Mouse (Mus musculus): ENCODE measurements around the gene Cideb. TPM values are rescaled to one million over a fixed set of nuclear protein-coding genes. Genes with fewer than 3 reads are reported as not detected.

Gene Cideb
- 0.24 TPM in 1 of 2 replicates, not detected in the other for polyA plus RNA-seq (2016; fragmentation: Nextera tagmentation; extraction: Ambion mirVana)

GRCm38 (mm10) chr14:55758363-55758784 lies at the start of gene Cideb:
Cideb (minus strand) TSS chr14:55758458.
- 18% methylated on average over 8 of the region's 8 CpGs for WGBS
- no peak within 1 kb of the TSS for H3K4me3 ChIP-seq
- H3K36me3 ChIP-seq: peaks cover 35% of the 10 kb centered on the region
- no peak for DNase-seq (ENCODE audit: low spot score)
- H3K27me3 ChIP-seq (ENCODE audit: low read depth, poor library complexity, severe bottlenecking): peaks cover 29% of the 10 kb centered on the region
- H3K4me1 ChIP-seq: peaks cover 18% of the 10 kb centered on the region
- no peak within 1 kb of the TSS for H3K27ac ChIP-seq
- no peaks in the 10 kb centered on the region for H3K9me3 ChIP-seq (replicated peaks)

GRCm38 (mm10) chr14:55795380-55796163 lies 37.3 kb upstream of the Cideb start:
- DNase-seq (ENCODE audit: low spot score): no peak
- H3K9me3 ChIP-seq (replicated peaks): no peaks in the 10 kb centered on the region
- no peak overlapping the region for H3K4me3 ChIP-seq
- WGBS: 85% methylated on average over 15 of the region's 15 CpGs
- peaks cover under 1% of the 10 kb centered on the region; the same call in 1 of the 2 replicates for H3K27me3 ChIP-seq (ENCODE audit: low read depth, poor library complexity, severe bottlenecking)
- H3K27ac ChIP-seq: no peak overlapping the region
- H3K36me3 ChIP-seq: no peaks in the 10 kb centered on the region
- no peaks in the 10 kb centered on the region for H3K4me1 ChIP-seq

GRCm38 (mm10) chr14:55793946-55794345 lies 35.7 kb upstream of the Cideb start:
- no peak for DNase-seq (ENCODE audit: low spot score)
- Histone ChIP-seq H3K36me3 (no peaks in the 10 kb centered on the region), H3K27me3 (ENCODE audit: low read depth, poor library complexity, severe bottlenecking) (peaks cover 17% of the 10 kb centered on the region), H3K9me3 (replicated peaks) (no peaks in the 10 kb centered on the region), H3K4me3 (no peak overlapping the region), H3K27ac (no peak overlapping the region), H3K4me1 (no peaks in the 10 kb centered on the region)
- WGBS: 73% methylated on average over 2 of the region's 2 CpGs

- Histone ChIP-seq H3K4me1 (peaks cover 4% of the 10 kb centered on the region), H3K9me3 (replicated peaks) (no peaks in the 10 kb centered on the region), H3K27ac (no peak overlapping the region), H3K4me3 (no peak overlapping the region), H3K27me3 (ENCODE audit: low read depth, poor library complexity, severe bottlenecking) (peaks cover 22% of the 10 kb centered on the region), H3K36me3 (no peaks in the 10 kb centered on the region)
- WGBS: 64% methylated on average over 2 of the region's 2 CpGs
- DNase-seq (ENCODE audit: low spot score): no peak
These were observed 35.2 kb upstream of the Cideb start for GRCm38 (mm10) chr14:55793461-55793860.

GRCm38 (mm10) chr14:55788256-55789050 lies 30.2 kb upstream of the Cideb start, which contains the start of gene Ripk3:
Ripk3 (minus strand) TSS chr14:55788865.
- H3K27ac ChIP-seq: peak within 1 kb of the TSS; percentile 62
- peaks cover 72% of the 10 kb centered on the region for H3K27me3 ChIP-seq (ENCODE audit: low read depth, poor library complexity, severe bottlenecking)
- H3K4me1 ChIP-seq: peaks cover 31% of the 10 kb centered on the region
- WGBS: 3% methylated on average over 40 of the region's 40 CpGs
- peak; percentile 46 for DNase-seq (ENCODE audit: low spot score)
- peak within 1 kb of the TSS; percentile 56 for H3K4me3 ChIP-seq
- H3K9me3 ChIP-seq (replicated peaks): no peaks in the 10 kb centered on the region
- H3K36me3 ChIP-seq: no peaks in the 10 kb centered on the region

GRCm38 (mm10) chr14:55787731-55788130 lies 29.5 kb upstream of the Cideb start:
- H3K9me3 ChIP-seq (replicated peaks): no peaks in the 10 kb centered on the region
- peak overlapping the region; percentile 56 for H3K4me3 ChIP-seq
- peak overlapping the region; percentile 62; the same call in 1 of the 2 replicates for H3K27ac ChIP-seq
- 23% methylated on average over 11 of the region's 11 CpGs for WGBS
- peaks cover 76% of the 10 kb centered on the region for H3K27me3 ChIP-seq (ENCODE audit: low read depth, poor library complexity, severe bottlenecking)
- DNase-seq (ENCODE audit: low spot score): no peak
- H3K36me3 ChIP-seq: no peaks in the 10 kb centered on the region
- H3K4me1 ChIP-seq: peaks cover 38% of the 10 kb centered on the region

GRCm38 (mm10) chr14:55785195-55785594 lies 26.9 kb upstream of the Cideb start:
- Histone ChIP-seq H3K9me3 (replicated peaks) (no peaks in the 10 kb centered on the region), H3K27me3 (ENCODE audit: low read depth, poor library complexity, severe bottlenecking) (peaks cover 92% of the 10 kb centered on the region), H3K27ac (no peak overlapping the region), H3K4me1 (peaks cover 59% of the 10 kb centered on the region), H3K36me3 (no peaks in the 10 kb centered on the region), H3K4me3 (no peak overlapping the region)
- WGBS: 21% methylated on average over 6 of the region's 6 CpGs
- no peak for DNase-seq (ENCODE audit: low spot score)

GRCm38 (mm10) chr14:55783958-55784235 lies 25.6 kb upstream of the Cideb start, which contains the start of gene Adcy4:
Adcy4 (minus strand) TSS chr14:55784095.
- Histone ChIP-seq H3K27me3 (ENCODE audit: low read depth, poor library complexity, severe bottlenecking) (peaks cover 83% of the 10 kb centered on the region), H3K27ac (peak within 1 kb of the TSS; percentile 84), H3K4me3 (peak within 1 kb of the TSS; percentile 58), H3K9me3 (replicated peaks) (no peaks in the 10 kb centered on the region), H3K4me1 (peaks cover 59% of the 10 kb centered on the region), H3K36me3 (0 out of 2 replicates have a peak, but pooled peaks cover 4% of the 10 kb centered on the region)
- WGBS: 4% methylated on average over 13 of the region's 13 CpGs
- peak; percentile 53 for DNase-seq (ENCODE audit: low spot score)

GRCm38 (mm10) chr14:55783171-55783957 lies 25.1 kb upstream of the Cideb start:
- Histone ChIP-seq H3K4me1 (peaks cover 54% of the 10 kb centered on the region), H3K4me3 (peak overlapping the region; percentile 58), H3K27ac (peak overlapping the region; percentile 84), H3K27me3 (ENCODE audit: low read depth, poor library complexity, severe bottlenecking) (peaks cover 78% of the 10 kb centered on the region), H3K36me3 (0 out of 2 replicates have a peak, but pooled peaks cover 8% of the 10 kb centered on the region), H3K9me3 (replicated peaks) (no peaks in the 10 kb centered on the region)
- 1% methylated on average over 31 of the region's 31 CpGs for WGBS
- DNase-seq (ENCODE audit: low spot score): peak; percentile 67

GRCm38 (mm10) chr14:55782361-55782960 lies 24.2 kb upstream of the Cideb start:
- peaks cover 69% of the 10 kb centered on the region for H3K27me3 ChIP-seq (ENCODE audit: low read depth, poor library complexity, severe bottlenecking)
- 51% methylated on average over 9 of the region's 9 CpGs for WGBS
- no peak for DNase-seq (ENCODE audit: low spot score)
- peak overlapping the region; percentile 84 for H3K27ac ChIP-seq
- H3K4me3 ChIP-seq: peak overlapping the region; percentile 58
- 0 out of 2 replicates have a peak, but pooled peaks cover 14% of the 10 kb centered on the region for H3K36me3 ChIP-seq
- H3K4me1 ChIP-seq: peaks cover 49% of the 10 kb centered on the region
- H3K9me3 ChIP-seq (replicated peaks): no peaks in the 10 kb centered on the region

- Histone ChIP-seq H3K9me3 (replicated peaks) (no peaks in the 10 kb centered on the region), H3K36me3 (0 out of 2 replicates have a peak, but pooled peaks cover 15% of the 10 kb centered on the region), H3K4me1 (peaks cover 52% of the 10 kb centered on the region), H3K27ac (peak overlapping the region; percentile 27; the same call in 1 of the 2 replicates), H3K27me3 (ENCODE audit: low read depth, poor library complexity, severe bottlenecking) (peaks cover 58% of the 10 kb centered on the region), H3K4me3 (peak overlapping the region; percentile 36)
- DNase-seq (ENCODE audit: low spot score): peak; percentile 74
- WGBS: 16% methylated on average over 14 of the region's 14 CpGs
These were observed 23.1 kb upstream of the Cideb start for GRCm38 (mm10) chr14:55781310-55781709.

GRCm38 (mm10) chr14:55780736-55781135 lies 22.5 kb upstream of the Cideb start:
- H3K9me3 ChIP-seq (replicated peaks): no peaks in the 10 kb centered on the region
- peaks cover 52% of the 10 kb centered on the region for H3K27me3 ChIP-seq (ENCODE audit: low read depth, poor library complexity, severe bottlenecking)
- 0 out of 2 replicates have a peak, but pooled peaks cover 15% of the 10 kb centered on the region for H3K36me3 ChIP-seq
- H3K4me1 ChIP-seq: peaks cover 52% of the 10 kb centered on the region
- no peak overlapping the region for H3K4me3 ChIP-seq
- WGBS: 80% methylated on average over 11 of the region's 11 CpGs
- no peak for DNase-seq (ENCODE audit: low spot score)
- H3K27ac ChIP-seq: no peak overlapping the region

All from limb, embryonic 10.5 days (tissue).